Mouse (Mus musculus) MEL (cell line): Measurements from ENCODE around the gene Gys2.

Source experiments
- CHD2 ChIP-seq: IDR thresholded peaks from 2 replicates; pipeline ENCODE4 v1.6.1; 2011; ENCODE audit warnings: low read length, improper control_type of control experiment
- CTCF ChIP-seq, 3 experiments: IDR thresholded peaks in 2 of 3; conservative IDR thresholded peaks in 1 of 3; 2 replicates each; pipeline ENCODE4 v1.5.1; 2011 to 2012; ENCODE audit warnings: low read length in 3 of 3, low read depth in 2 of 3, mild to moderate bottlenecking in 2 of 3, improper control_type of control experiment in 1 of 3, inconsistent platforms in 1 of 3, mixed read lengths in 1 of 3, moderate library complexity in 1 of 3; ENCODE audit not compliant: control insufficient read depth in 1 of 3, insufficient read depth in 1 of 3, poor library complexity in 1 of 3, severe bottlenecking in 1 of 3
- EP300 ChIP-seq, 2 experiments: IDR thresholded peaks; 2 replicates each; pipeline ENCODE4 v1.6.1; 2011; ENCODE audit warnings: improper control_type of control experiment in 2 of 2, low read length in 2 of 2, low read depth in 1 of 2, mild to moderate bottlenecking in 1 of 2
- ETS1 ChIP-seq: IDR thresholded peaks from 2 replicates; pipeline ENCODE4 v1.6.1; 2012; ENCODE audit warnings: low read depth, mild to moderate bottlenecking, inconsistent platforms, low read length, improper control_type of control experiment, moderate library complexity
- GABPA ChIP-seq: IDR thresholded peaks from 2 replicates; pipeline ENCODE4 v1.6.1; 2012; ENCODE audit warnings: low read depth, mild to moderate bottlenecking, inconsistent platforms, low read length, improper control_type of control experiment, moderate library complexity
- MYB ChIP-seq: IDR thresholded peaks from 2 replicates; pipeline ENCODE4 v1.6.1; 2011; ENCODE audit warnings: mild to moderate bottlenecking, low read depth, low read length, improper control_type of control experiment
- MYC ChIP-seq: IDR thresholded peaks from 2 replicates; pipeline ENCODE4 v1.6.1; 2011; ENCODE audit warnings: low read depth, mild to moderate bottlenecking, low read length, improper control_type of control experiment, moderate library complexity
- NELFE ChIP-seq: IDR thresholded peaks from 2 replicates; pipeline ENCODE4 v1.6.1; 2011; ENCODE audit warnings: low read depth, low read length, improper control_type of control experiment
- POLR2A ChIP-seq, 2 experiments: IDR thresholded peaks; 2 replicates each; pipeline ENCODE4 v1.6.1; 2011 to 2012; ENCODE audit warnings: low read length in 2 of 2, mild to moderate bottlenecking in 2 of 2, control low read depth in 1 of 2, improper control_type of control experiment in 1 of 2, low read depth in 1 of 2, moderate library complexity in 1 of 2; ENCODE audit not compliant: control insufficient read depth in 1 of 2, insufficient read depth in 1 of 2, poor library complexity in 1 of 2
- POLR2AphosphoS2 ChIP-seq: IDR thresholded peaks from 2 replicates; pipeline ENCODE4 v1.6.1; 2011; ENCODE audit warnings: low read length, improper control_type of control experiment
- USF2 ChIP-seq, 2 experiments: IDR thresholded peaks; 2 replicates each; pipeline ENCODE4 v1.6.1; 2011 to 2012; ENCODE audit warnings: improper control_type of control experiment in 2 of 2, low read length in 2 of 2, borderline replicate concordance in 1 of 2, inconsistent platforms in 1 of 2, low read depth in 1 of 2, mild to moderate bottlenecking in 1 of 2; ENCODE audit not compliant: insufficient read depth in 1 of 2
- ZNF384 ChIP-seq: IDR thresholded peaks from 2 replicates; pipeline ENCODE4 v1.6.1; 2012; ENCODE audit warnings: low read depth, mild to moderate bottlenecking, inconsistent platforms, low read length, improper control_type of control experiment

GRCm38 (mm10) chr6:142377081-142377480, 95.8 kb downstream of the Gys2 start:
- TF ChIP-seq EP300 (IDR thresholded peaks at IDR 0.05; ENCODE audit: low read depth in 1 of 2, low read length in 2 of 2) (no peak), POLR2AphosphoS2 (no peak), GABPA (no peak), POLR2A (IDR thresholded peaks at IDR 0.05; ENCODE audit: control insufficient read depth in 1 of 2, insufficient read depth in 1 of 2, low read depth in 1 of 2, low read length in 2 of 2, poor library complexity in 1 of 2) (no peak), MYC (no peak), MYB (no peak), USF2 (IDR thresholded peaks at IDR 0.05; ENCODE audit: borderline replicate concordance in 1 of 2, insufficient read depth in 1 of 2, low read depth in 1 of 2, low read length in 2 of 2) (no peak), CTCF (IDR thresholded peaks at IDR 0.05 in 2 of 3, conservative IDR thresholded peaks at IDR 0.05 in 1 of 3; ENCODE audit: control insufficient read depth in 1 of 3, insufficient read depth in 1 of 3, low read depth in 2 of 3, low read length in 3 of 3, poor library complexity in 1 of 3, severe bottlenecking in 1 of 3) (no peak), CHD2 (no peak), NELFE (no peak), ZNF384 (no peak), ETS1 (no peak)
